Mouse (Mus musculus) brain, embryonic 14.5 days (tissue): ENCODE measurements around the gene Aox2. TPM values are rescaled to one million over a fixed set of nuclear protein-coding genes. Genes with fewer than 3 reads are reported as not detected.

Experiments used
- DNase-seq: peaks from one replicate; pipeline ENCODE4 v3.0.0-alpha.2; 2011; ENCODE audit warnings: low read depth
- CTCF ChIP-seq: fragments of 200-500 bp; IDR thresholded peaks from 2 replicates; pipeline ENCODE4 v1.5.1; 2012; ENCODE audit warnings: inconsistent platforms, mild to moderate bottlenecking, moderate library complexity, borderline replicate concordance; ENCODE audit not compliant: insufficient read depth, insufficient read length; ENCODE audit errors: extremely low read depth
- POLR2A ChIP-seq: fragments of 200-500 bp; IDR thresholded peaks from 2 replicates; pipeline ENCODE4 v1.6.1; 2012; ENCODE audit warnings: mild to moderate bottlenecking, inconsistent platforms, borderline replicate concordance; ENCODE audit not compliant: poor library complexity, insufficient read depth, insufficient read length, severe bottlenecking; ENCODE audit errors: extremely low read depth
- polyA plus RNA-seq: library from polyadenylated mRNA; depleted of rRNA; stranded (reverse); fragments of >200 nt; gene quantifications from 2 replicates; pipeline ENCODE4 v1.2.3, GENCODE M21; 2012; rRNA removed

Aox2 gene
- polyA plus RNA-seq, 1 experiment: 0.04 TPM

GRCm38 (mm10) chr1:58415442-58415841 is 137.3 kb downstream of the Aox2 start:
- no peak for DNase-seq
- TF ChIP-seq POLR2A (no peak), CTCF (peak; percentile 15; the same call in 1 of the 2 replicates)

GRCm38 (mm10) chr1:58416048-58416447 is 137.9 kb downstream of the Aox2 start:
- TF ChIP-seq POLR2A (no peak), CTCF (no peak)

GRCm38 (mm10) chr1:58420032-58420431 is 141.9 kb downstream of the Aox2 start:
- DNase-seq: no peak
- TF ChIP-seq CTCF: no peak
- no peak for TF ChIP-seq POLR2A

More at GRCm38 (mm10) chr1:58416048-58416447, 137.9 kb downstream of the Aox2 start:
- DNase-seq: no peak

GRCm38 (mm10) chr1:58420961-58421360 is 142.8 kb downstream of the Aox2 start:
- DNase-seq: no peak
- TF ChIP-seq POLR2A (no peak), CTCF (no peak)

- DNase-seq: peak; percentile 88
- TF ChIP-seq POLR2A (no peak), CTCF (no peak)
These were observed 144.8 kb downstream of the Aox2 start for GRCm38 (mm10) chr1:58422879-58423278.

- peak; percentile 81; the same call in 1 of the 2 replicates for TF ChIP-seq POLR2A
- no peak for TF ChIP-seq CTCF
These were observed 145.5 kb downstream of the Aox2 start, which contains the start of gene Clk1 for GRCm38 (mm10) chr1:58423371-58424248. Clk1 (minus strand) TSS chr1:58424066.

GRCm38 (mm10) chr1:58424551-58424950 is 146.4 kb downstream of the Aox2 start:
- no peak for DNase-seq
- no peak for TF ChIP-seq POLR2A
- no peak for TF ChIP-seq CTCF

More at GRCm38 (mm10) chr1:58423371-58424248, 145.5 kb downstream of the Aox2 start, which contains the start of gene Clk1:
- peak; percentile 97 for DNase-seq

Other genes with a start within 250 kb of the Aox2 start
- gene Aox1, start 248.4 kb upstream of the Aox2 start, polyA plus RNA-seq: 0.29 and 0.44 TPM in 2 replicates
- gene Aox3, start 165.2 kb upstream of the Aox2 start, polyA plus RNA-seq: 0.18 and 0.64 TPM in 2 replicates
- 0.22 and 0.40 TPM in 2 replicates for gene Aox4, start 67.9 kb upstream of the Aox2 start, polyA plus RNA-seq
- 137 and 151 TPM in 2 replicates for gene Bzw1, start 114.6 kb downstream of the Aox2 start, polyA plus RNA-seq
- 204 and 259 TPM in 2 replicates for gene Clk1, start 145.7 kb downstream of the Aox2 start, polyA plus RNA-seq
- gene Nif3l1, start 166.8 kb downstream of the Aox2 start, polyA plus RNA-seq: 44.8 and 49.3 TPM in 2 replicates
- gene Ppil3, start 167.2 kb downstream of the Aox2 start, polyA plus RNA-seq: 32.6 and 34.6 TPM in 2 replicates
- 19.7 and 21.5 TPM in 2 replicates for gene Orc2, start 226.8 kb downstream of the Aox2 start, polyA plus RNA-seq